Mouse (Mus musculus) erythroblast, embryonic 14.5 days (primary cell): ENCODE data around the gene Cpm.

ENCODE experiments used
- GATA1 ChIP-seq: IDR thresholded peaks from 2 replicates; pipeline ENCODE4 v1.6.1; 2012; ENCODE audit warnings: low read length, inconsistent platforms, mixed read lengths
- TAL1 ChIP-seq: IDR thresholded peaks from 3 replicates; pipeline ENCODE4 v1.6.1; 2012; ENCODE audit warnings: low read length, inconsistent platforms, mixed read lengths

- TF ChIP-seq TAL1 (no peak), GATA1 (no peak)
Observed at GRCm38 (mm10) chr10:117705806-117706205, 76.5 kb downstream of the Cpm start.
